Mouse (Mus musculus) testis, adult 2 months (tissue): Measurements from ENCODE around the gene Mylk4.

Experiments
- CTCF ChIP-seq: fragments of 200-500 bp; IDR thresholded peaks from 2 replicates; pipeline ENCODE4 v1.5.1; 2012; ENCODE audit warnings: low read depth, mild to moderate bottlenecking, inconsistent platforms, low read length, moderate library complexity; ENCODE audit not compliant: control insufficient read depth, insufficient read depth, insufficient replicate concordance
- POLR2A ChIP-seq: fragments of 200-500 bp; IDR thresholded peaks from 2 replicates; pipeline ENCODE4 v1.6.1; 2012; ENCODE audit warnings: low read depth, mild to moderate bottlenecking, inconsistent platforms, low read length, moderate library complexity; ENCODE audit not compliant: control insufficient read depth

- TF ChIP-seq CTCF (no peak), POLR2A (no peak)
These were observed 41.8 kb upstream of the Mylk4 start for GRCm38 (mm10) chr13:32825546-32825945.
